Mouse (Mus musculus): ENCODE data around the gene Tom1l1.
"Not testable (repeated sequence)": the region's sequence is repeated elsewhere in the genome, so short reads cannot be mapped to it uniquely, and the experiment has no call there.

Tom1l1 gene

DNA sequence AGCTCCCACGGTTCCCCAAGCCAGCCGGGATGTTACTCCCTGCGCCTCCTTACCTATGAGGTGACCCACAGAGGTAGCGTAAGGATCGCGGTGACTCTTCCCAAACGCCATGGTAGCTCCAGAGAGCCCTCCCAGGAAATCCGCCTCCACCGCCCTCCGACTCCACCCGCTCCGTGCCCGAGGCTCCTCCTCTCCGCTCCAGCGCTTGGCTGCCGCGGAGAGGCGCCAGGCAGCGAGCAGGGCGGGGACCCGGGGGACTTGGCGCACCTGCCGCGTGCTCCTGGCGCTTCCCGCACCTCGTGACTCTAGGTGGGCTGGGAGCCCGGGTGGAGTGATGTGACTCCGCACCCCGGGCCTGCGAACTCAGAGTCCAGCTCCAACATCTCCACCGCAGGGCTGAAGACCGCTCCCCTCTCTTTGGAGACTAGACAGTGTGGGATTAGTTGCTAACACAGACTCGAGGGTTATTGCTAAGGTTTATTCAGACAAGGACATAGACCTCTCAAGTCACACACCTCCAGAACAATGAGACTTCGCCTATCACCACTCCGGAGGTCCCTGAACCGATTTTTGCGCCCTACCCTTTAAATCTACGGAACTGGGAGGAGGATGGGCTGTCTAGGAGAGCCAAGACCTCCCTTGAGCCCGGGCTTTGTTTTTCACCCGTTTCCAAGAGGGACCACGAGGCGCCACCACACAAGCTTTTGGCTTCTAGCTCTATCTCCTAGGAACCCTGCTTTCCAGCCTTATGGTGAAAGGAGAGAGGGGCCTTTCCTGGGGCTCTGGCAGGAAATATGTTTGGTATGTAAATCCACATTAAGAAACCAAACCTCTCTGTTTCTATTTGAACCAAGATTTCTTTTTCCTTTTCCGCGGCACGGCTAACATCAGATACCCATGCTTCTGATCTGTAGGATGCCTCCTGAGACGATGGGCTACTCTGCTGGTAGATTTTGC, at the start of gene Tom1l1:
Gene Tom1l1, minus strand, starts transcription at position 907 of the 957 bp plus-strand sequence.
- peak; percentile 74 for DNase-seq (ENCODE audit: low read depth, low spot score)

GRCm38 (mm10) chr11:90733575-90733974, 45.4 kb upstream of the Tom1l1 start:
- no peak for DNase-seq (ENCODE audit: low read depth, low spot score)

GRCm38 (mm10) chr11:90727354-90728125, 39.4 kb upstream of the Tom1l1 start:
- DNase-seq (ENCODE audit: low read depth, low spot score) = no peak

DNA sequence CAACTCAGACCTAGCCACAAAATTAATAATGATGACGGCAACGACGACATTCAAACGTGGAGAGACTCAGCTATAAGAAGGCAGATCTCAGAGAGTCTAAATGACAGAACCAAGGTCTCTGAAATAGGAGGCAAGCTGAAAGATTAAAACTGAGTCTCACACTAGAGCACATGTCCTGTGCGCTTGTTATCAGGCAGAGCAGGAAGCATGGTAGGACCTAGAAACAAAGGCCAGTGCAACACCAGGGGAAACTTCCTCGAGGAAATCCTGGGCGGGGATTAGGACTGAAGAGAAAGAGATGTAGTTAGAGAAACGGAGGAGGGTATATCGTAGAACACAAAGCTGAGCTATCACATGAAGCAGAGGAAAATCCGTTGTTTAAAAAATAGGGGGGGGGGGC, 38.6 kb upstream of the Tom1l1 start:
- no peak for DNase-seq (ENCODE audit: low read depth, low spot score)

DNA sequence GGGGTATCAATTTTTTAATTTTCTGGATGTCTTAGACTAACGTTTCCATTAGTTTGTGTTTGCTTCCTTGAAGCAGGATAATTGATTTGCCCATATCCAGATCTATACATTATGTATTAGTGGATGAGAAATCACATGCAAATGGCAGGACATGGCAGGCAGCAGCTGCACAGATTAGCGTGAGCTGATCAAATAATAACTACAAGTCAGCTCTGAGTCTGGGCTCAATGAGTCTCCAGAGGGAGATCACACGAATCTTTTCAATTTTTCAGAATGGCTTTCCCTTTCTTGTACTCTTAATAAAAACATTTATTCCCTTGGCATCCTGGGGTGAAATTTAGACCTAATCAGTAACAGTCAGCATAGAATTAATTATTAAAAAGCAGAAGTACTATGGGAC, 34.1 kb upstream of the Tom1l1 start:
- no peak for DNase-seq (ENCODE audit: low read depth, low spot score)

DNA sequence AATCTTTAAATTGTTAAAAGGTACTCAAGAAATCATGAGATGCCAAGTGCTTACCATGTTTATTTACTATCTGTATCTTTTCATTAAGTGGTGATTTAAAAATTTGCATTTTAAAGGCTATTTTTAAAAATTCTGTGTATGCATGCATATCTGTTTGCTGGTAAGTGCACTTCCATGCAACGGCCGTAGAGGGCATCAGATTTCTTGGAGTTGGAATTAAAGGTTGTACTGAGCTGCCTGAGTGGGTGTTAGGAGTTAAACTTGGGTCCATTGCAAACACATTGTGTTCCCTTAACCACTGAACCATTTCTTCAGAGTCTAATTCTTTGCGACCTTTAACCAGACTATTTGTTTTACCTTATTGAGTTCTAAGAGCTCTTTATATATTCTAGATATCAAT, 29.6 kb upstream of the Tom1l1 start:
- no peak for DNase-seq (ENCODE audit: low read depth, low spot score)

GRCm38 (mm10) chr11:90711596-90711995, 23.4 kb upstream of the Tom1l1 start:
- no peak for DNase-seq (ENCODE audit: low read depth, low spot score)

DNA sequence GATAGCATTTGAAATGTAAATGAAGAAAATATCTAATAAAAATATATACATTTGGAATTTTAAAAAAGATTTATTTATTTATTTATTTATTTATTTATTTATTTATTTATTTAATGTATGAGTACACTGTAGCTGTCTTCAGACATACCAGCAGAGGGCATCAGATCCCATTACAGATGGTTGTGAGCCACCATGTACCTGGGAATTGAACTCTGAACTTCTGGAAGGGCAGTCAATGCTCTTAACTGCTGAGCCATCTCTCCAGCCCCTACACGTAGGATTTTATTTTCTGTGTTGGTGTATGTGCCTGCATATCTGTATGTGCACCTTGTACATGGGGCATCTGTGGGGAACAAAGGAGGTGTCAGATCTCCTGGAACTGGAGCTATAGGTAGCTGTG, 19.0 kb upstream of the Tom1l1 start:
- DNase-seq (ENCODE audit: low read depth, low spot score) = not testable (repeated sequence)

GRCm38 (mm10) chr11:90697480-90698240, 9.5 kb upstream of the Tom1l1 start:
- DNase-seq (ENCODE audit: low read depth, low spot score) = peak; percentile 80

DNA sequence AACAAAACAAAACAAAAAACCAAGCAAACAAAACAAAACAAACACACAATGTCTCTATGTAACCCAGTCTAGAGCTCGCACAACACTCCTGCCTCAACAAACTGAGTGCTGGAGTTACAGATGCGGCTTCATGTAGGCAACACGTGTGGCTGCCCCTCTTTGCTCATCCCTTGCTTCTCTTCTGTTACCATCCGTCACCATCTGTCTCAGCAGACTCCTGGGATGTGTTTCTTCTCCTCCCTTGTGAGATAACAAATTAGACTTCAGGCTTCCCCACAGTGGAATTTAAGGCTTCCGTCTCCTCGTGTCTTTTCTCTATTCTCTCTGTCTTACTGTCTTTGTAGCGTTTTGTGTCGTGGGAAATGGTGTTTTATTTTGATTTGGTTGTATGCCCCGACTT, 7.6 kb upstream of the Tom1l1 start:
- no peak for DNase-seq (ENCODE audit: low read depth, low spot score)

- DNase-seq (ENCODE audit: low read depth, low spot score) = no peak
These were observed 6.0 kb upstream of the Tom1l1 start for GRCm38 (mm10) chr11:90694206-90694605.

GRCm38 (mm10) chr11:90690361-90690760, 2.2 kb upstream of the Tom1l1 start:
- DNase-seq (ENCODE audit: low read depth, low spot score) = no peak

DNA sequence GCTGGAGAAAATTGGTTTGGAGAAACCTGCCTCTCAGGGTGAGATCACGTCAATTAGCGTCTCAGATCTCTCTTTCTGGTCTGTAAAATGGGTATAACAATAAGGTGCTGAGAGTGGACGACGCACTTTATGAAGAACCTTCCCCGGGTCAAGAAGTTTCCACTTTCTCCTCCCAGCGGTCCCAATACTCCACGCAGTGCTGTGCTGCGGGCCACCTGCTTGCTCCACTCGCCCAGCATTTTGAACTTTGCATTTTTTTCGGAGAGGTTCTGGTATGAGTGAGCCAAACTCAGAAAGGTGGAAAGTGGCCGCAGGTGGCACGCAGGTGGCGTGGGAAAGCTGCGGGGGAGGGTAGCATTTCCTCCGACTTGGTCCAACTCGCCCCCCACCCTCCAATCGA, 1.1 kb downstream of the Tom1l1 start:
- no peak for DNase-seq (ENCODE audit: low read depth, low spot score)

- no peak for DNase-seq (ENCODE audit: low read depth, low spot score)
These were observed 1.7 kb downstream of the Tom1l1 start for GRCm38 (mm10) chr11:90686287-90687025.

- DNase-seq (ENCODE audit: low read depth, low spot score) = no peak
These were observed 3.0 kb downstream of the Tom1l1 start for GRCm38 (mm10) chr11:90685196-90685595.

DNA sequence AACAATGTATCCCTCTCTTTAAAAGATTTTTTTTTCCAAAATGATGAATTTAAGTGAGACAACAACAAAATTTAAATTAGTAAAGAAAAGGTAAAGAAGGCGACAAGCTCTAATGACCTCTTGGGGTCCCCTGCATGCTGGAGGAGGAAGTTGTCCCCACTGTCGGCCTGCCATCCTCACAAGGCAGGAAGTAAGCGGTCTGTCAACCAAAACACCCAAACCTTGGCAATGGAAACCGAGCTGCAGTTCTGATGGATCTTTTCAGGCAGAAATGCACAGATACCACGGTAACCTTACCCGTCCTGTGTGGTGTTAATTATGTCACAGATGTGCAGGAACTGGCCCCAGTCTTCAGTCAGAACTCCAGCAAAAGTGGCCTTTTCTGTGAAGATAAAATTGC, 3.4 kb downstream of the Tom1l1 start:
- DNase-seq (ENCODE audit: low read depth, low spot score) = no peak

GRCm38 (mm10) chr11:90681171-90681570, 7.0 kb downstream of the Tom1l1 start:
- DNase-seq (ENCODE audit: low read depth, low spot score) = no peak

DNA sequence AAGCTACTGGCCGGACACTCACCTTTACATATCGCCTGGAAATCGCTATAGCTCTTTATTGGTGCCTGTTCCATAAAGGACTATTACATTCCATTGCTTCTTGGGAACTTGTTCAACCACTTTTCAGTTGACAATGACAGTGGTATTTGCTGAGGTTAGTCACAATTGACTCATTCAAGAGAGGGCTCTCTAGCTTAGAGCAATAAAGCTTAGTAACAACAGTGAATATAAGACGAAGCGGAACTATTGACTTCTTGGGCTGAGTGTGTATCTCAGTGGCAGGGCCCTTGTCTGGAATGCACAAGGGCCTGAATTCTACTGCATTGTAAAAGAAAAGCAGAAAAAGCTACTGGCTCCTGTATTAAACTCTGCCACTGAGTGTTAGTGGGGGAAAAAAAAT, 9.6 kb downstream of the Tom1l1 start:
- DNase-seq (ENCODE audit: low read depth, low spot score) = no peak

DNA sequence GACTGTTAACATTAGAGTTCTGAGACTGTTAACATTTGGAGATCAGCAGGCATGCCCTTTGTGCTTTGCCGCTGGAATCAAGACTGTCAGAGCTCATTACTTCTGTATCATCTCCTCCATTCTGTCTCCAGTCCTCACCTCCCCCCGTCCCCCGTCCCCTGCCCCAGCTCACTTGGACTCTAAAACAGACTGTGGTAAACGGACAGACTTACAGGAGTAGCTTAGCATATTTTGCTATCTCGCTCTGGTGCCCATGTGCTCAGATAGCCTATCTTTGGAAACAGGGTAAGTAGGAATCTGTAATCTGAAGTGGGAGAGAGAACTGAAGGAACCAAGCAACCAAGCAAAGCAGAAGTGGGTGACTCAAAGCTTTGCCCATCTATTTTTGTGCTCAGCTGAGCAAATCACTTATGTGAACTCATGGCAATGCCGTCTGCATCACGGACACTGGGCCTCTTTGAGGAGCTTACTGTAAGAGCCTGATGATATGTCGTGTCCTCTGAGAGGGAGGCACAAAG, 10.3 kb downstream of the Tom1l1 start:
- DNase-seq (ENCODE audit: low read depth, low spot score) = no peak

DNA sequence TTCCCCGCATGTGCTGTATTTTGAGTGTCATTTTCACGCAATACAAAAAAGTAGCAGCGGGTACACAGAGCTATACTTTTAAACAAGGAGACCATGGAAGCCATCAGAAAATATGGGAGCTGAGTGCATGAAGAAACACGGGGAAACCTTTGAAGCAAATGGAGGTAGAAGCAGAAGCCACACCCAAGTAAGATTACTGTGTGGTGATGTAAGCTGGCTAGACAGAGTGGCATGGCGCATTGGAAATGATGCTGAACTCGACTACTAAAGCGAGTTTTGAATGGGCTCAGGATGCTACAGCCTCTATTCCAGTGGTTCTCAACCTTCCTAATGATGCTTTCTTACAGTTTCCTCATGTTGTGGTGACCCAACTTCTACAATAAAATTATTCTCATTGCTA, 11.1 kb downstream of the Tom1l1 start:
- DNase-seq (ENCODE audit: low read depth, low spot score) = no peak

Data from WW6 (cell line).